Mouse (Mus musculus): ENCODE measurements around the gene Stk32c. TPM values are rescaled to one million over a fixed set of nuclear protein-coding genes. Genes with fewer than 3 reads are reported as not detected.

Gene Stk32c
- total and polyA plus RNA-seq, 2 experiments from 2014 or later: 0.42 TPM; not detected in 1

- 58% methylated on average over 1 of the region's 1 CpGs for WGBS
- H3K9me3 ChIP-seq (replicated peaks; ENCODE audit: control insufficient read depth, low read length): no peaks in the 10 kb centered on the region
- H3K27me3 ChIP-seq (ENCODE audit: control insufficient read depth, insufficient read depth, low read length): 0 out of 2 replicates have a peak, but pooled peaks cover 2% of the 10 kb centered on the region
- no peak overlapping the region for H3K9ac ChIP-seq (replicated peaks; ENCODE audit: low read depth, low read length)
- no peaks in the 10 kb centered on the region for H3K36me3 ChIP-seq (replicated peaks; ENCODE audit: control insufficient read depth, insufficient read depth, low read length)
- no peak overlapping the region for H3K4me3 ChIP-seq (ENCODE audit: low read depth, low read length)
- no peak for TF ChIP-seq CTCF (IDR thresholded peaks at IDR 0.05; ENCODE audit: low read depth)
- TF ChIP-seq EP300 (IDR thresholded peaks at IDR 0.05; ENCODE audit: low read depth): no peak
- H3K27ac ChIP-seq (ENCODE audit: low read depth): no peak overlapping the region
- peaks cover 6% of the 10 kb centered on the region; the same call in 1 of the 2 replicates for H3K4me1 ChIP-seq (ENCODE audit: control insufficient read depth, insufficient read depth)
- no peak overlapping the region for H3K4me2 ChIP-seq (ENCODE audit: low read depth, low read length)
- DNase-seq (ENCODE audit: low spot score) (no peak), ATAC-seq (ENCODE audit: insufficient read depth, low read depth) (no peak)
Observed at GRCm38 (mm10) chr7:139143785-139144184, 69.3 kb downstream of the Stk32c start.

- Histone ChIP-seq H3K4me2 (ENCODE audit: low read depth, low read length) (no peak overlapping the region), H3K36me3 (replicated peaks; ENCODE audit: control insufficient read depth, insufficient read depth, low read length) (no peaks in the 10 kb centered on the region), H3K9me3 (replicated peaks; ENCODE audit: control insufficient read depth, low read length) (no peaks in the 10 kb centered on the region), H3K4me3 (ENCODE audit: low read depth, low read length) (no peak overlapping the region), H3K9ac (replicated peaks; ENCODE audit: low read depth, low read length) (no peak overlapping the region), H3K27ac (ENCODE audit: low read depth) (no peak overlapping the region), H3K4me1 (ENCODE audit: control insufficient read depth, insufficient read depth) (peaks cover 12% of the 10 kb centered on the region), H3K27me3 (ENCODE audit: control insufficient read depth, insufficient read depth, low read length) (0 out of 2 replicates have a peak, but pooled peaks cover 2% of the 10 kb centered on the region)
- DNase-seq (ENCODE audit: low spot score) (no peak), ATAC-seq (ENCODE audit: insufficient read depth, low read depth) (no peak)
- WGBS: 44% methylated on average over 11 of the region's 11 CpGs
- TF ChIP-seq CTCF (IDR thresholded peaks at IDR 0.05; ENCODE audit: low read depth) (peak; percentile 13; the same call in 1 of the 2 replicates), EP300 (IDR thresholded peaks at IDR 0.05; ENCODE audit: low read depth) (no peak)
Observed at GRCm38 (mm10) chr7:139139921-139140461, 73.1 kb downstream of the Stk32c start.

- Histone ChIP-seq H3K4me2 (ENCODE audit: low read depth, low read length) (no peak overlapping the region), H3K4me1 (ENCODE audit: control insufficient read depth, insufficient read depth) (peaks cover 21% of the 10 kb centered on the region), H3K27me3 (ENCODE audit: control insufficient read depth, insufficient read depth, low read length) (0 out of 2 replicates have a peak, but pooled peaks cover 2% of the 10 kb centered on the region), H3K9me3 (replicated peaks; ENCODE audit: control insufficient read depth, low read length) (no peaks in the 10 kb centered on the region), H3K4me3 (ENCODE audit: low read depth, low read length) (no peak overlapping the region), H3K9ac (replicated peaks; ENCODE audit: low read depth, low read length) (no peak overlapping the region), H3K36me3 (replicated peaks; ENCODE audit: control insufficient read depth, insufficient read depth, low read length) (no peaks in the 10 kb centered on the region), H3K27ac (ENCODE audit: low read depth) (no peak overlapping the region)
- WGBS: 79% methylated on average over 5 of the region's 5 CpGs
- DNase-seq (ENCODE audit: low spot score) (no peak), ATAC-seq (ENCODE audit: insufficient read depth, low read depth) (no peak)
- TF ChIP-seq EP300 (IDR thresholded peaks at IDR 0.05; ENCODE audit: low read depth) (no peak), CTCF (IDR thresholded peaks at IDR 0.05; ENCODE audit: low read depth) (no peak)
Observed at GRCm38 (mm10) chr7:139136906-139137491, 76.1 kb downstream of the Stk32c start.

- H3K27ac ChIP-seq (ENCODE audit: low read depth): peak overlapping the region; percentile 74
- H3K27me3 ChIP-seq (ENCODE audit: control insufficient read depth, insufficient read depth, low read length): no peaks in the 10 kb centered on the region
- ATAC-seq (ENCODE audit: insufficient read depth, low read depth) (peak; percentile 83), DNase-seq (ENCODE audit: low spot score) (peak; percentile 64)
- no peak overlapping the region for H3K4me3 ChIP-seq (ENCODE audit: low read depth, low read length)
- no peak overlapping the region for H3K9ac ChIP-seq (replicated peaks; ENCODE audit: low read depth, low read length)
- H3K9me3 ChIP-seq (replicated peaks; ENCODE audit: control insufficient read depth, low read length): no peaks in the 10 kb centered on the region
- H3K4me2 ChIP-seq (ENCODE audit: low read depth, low read length): no peak overlapping the region
- H3K4me1 ChIP-seq (ENCODE audit: control insufficient read depth, insufficient read depth): peaks cover 21% of the 10 kb centered on the region
- TF ChIP-seq EP300 (IDR thresholded peaks at IDR 0.05; ENCODE audit: low read depth) (0 out of 2 replicates have a peak, but pooled peaks have one; percentile 30), CTCF (IDR thresholded peaks at IDR 0.05; ENCODE audit: low read depth) (no peak)
- H3K36me3 ChIP-seq (replicated peaks; ENCODE audit: control insufficient read depth, insufficient read depth, low read length): no peaks in the 10 kb centered on the region
- 35% methylated on average over 5 of the region's 5 CpGs for WGBS
Observed at GRCm38 (mm10) chr7:139135236-139135635, 77.9 kb downstream of the Stk32c start.

GRCm38 (mm10) chr7:139133446-139133845 is 79.7 kb downstream of the Stk32c start:
- Histone ChIP-seq H3K9me3 (replicated peaks; ENCODE audit: control insufficient read depth, low read length) (no peaks in the 10 kb centered on the region), H3K27me3 (ENCODE audit: control insufficient read depth, insufficient read depth, low read length) (no peaks in the 10 kb centered on the region), H3K4me1 (ENCODE audit: control insufficient read depth, insufficient read depth) (peaks cover 21% of the 10 kb centered on the region), H3K4me3 (ENCODE audit: low read depth, low read length) (no peak overlapping the region), H3K27ac (ENCODE audit: low read depth) (no peak overlapping the region), H3K4me2 (ENCODE audit: low read depth, low read length) (no peak overlapping the region), H3K9ac (replicated peaks; ENCODE audit: low read depth, low read length) (no peak overlapping the region), H3K36me3 (replicated peaks; ENCODE audit: control insufficient read depth, insufficient read depth, low read length) (no peaks in the 10 kb centered on the region)
- ATAC-seq (ENCODE audit: insufficient read depth, low read depth) (no peak), DNase-seq (ENCODE audit: low spot score) (no peak)
- WGBS: 41% methylated on average over 3 of the region's 3 CpGs
- TF ChIP-seq CTCF (IDR thresholded peaks at IDR 0.05; ENCODE audit: low read depth) (no peak), EP300 (IDR thresholded peaks at IDR 0.05; ENCODE audit: low read depth) (no peak)
